Mouse (Mus musculus) adrenal gland, adult (tissue): ENCODE data around the gene Col5a3.

Experiments
- DNase-seq, 2 experiments: peaks; one replicate each; pipeline ENCODE4 v3.0.0; 2022 to 2023; ENCODE audit warnings: low spot score in 1 of 2; ENCODE audit not compliant: inconsistent age in 2 of 2

Gene Col5a3

GRCm38 (mm10) chr9:20749213-20749612, 65.7 kb downstream of the Col5a3 start:
- DNase-seq = no peak

- DNase-seq = no peak
Measured at GRCm38 (mm10) chr9:20748540-20748939, 66.3 kb downstream of the Col5a3 start.

- DNase-seq = no peak
Measured at GRCm38 (mm10) chr9:20747682-20748081, 67.2 kb downstream of the Col5a3 start.

GRCm38 (mm10) chr9:20746017-20746660, 68.7 kb downstream of the Col5a3 start, which contains the start of gene Olfm2:
Olfm2 (minus strand) TSS chr9:20746349.
- DNase-seq = no peak

GRCm38 (mm10) chr9:20745129-20745966, 69.5 kb downstream of the Col5a3 start:
- no peak for DNase-seq

GRCm38 (mm10) chr9:20743946-20744738, 70.7 kb downstream of the Col5a3 start:
- peak; percentile 40 to 68 for DNase-seq

- peak; percentile 80 to 94 for DNase-seq
Measured at GRCm38 (mm10) chr9:20740407-20740806, 74.5 kb downstream of the Col5a3 start.

GRCm38 (mm10) chr9:20738251-20738999, 76.4 kb downstream of the Col5a3 start:
- no peak for DNase-seq

- no peak for DNase-seq
Measured at GRCm38 (mm10) chr9:20737227-20737626, 77.6 kb downstream of the Col5a3 start.

GRCm38 (mm10) chr9:20734692-20735091, 80.2 kb downstream of the Col5a3 start:
- no peak for DNase-seq

GRCm38 (mm10) chr9:20731797-20732196, 83.1 kb downstream of the Col5a3 start:
- DNase-seq = no peak

- no peak for DNase-seq
Measured at GRCm38 (mm10) chr9:20729451-20729850, 85.4 kb downstream of the Col5a3 start.

- DNase-seq = peak; percentile 67 to 82
Measured at GRCm38 (mm10) chr9:20727601-20728113, 87.2 kb downstream of the Col5a3 start.

GRCm38 (mm10) chr9:20726859-20727600, 87.8 kb downstream of the Col5a3 start:
- DNase-seq = peak; percentile 23 to 61

- no peak for DNase-seq
Measured at GRCm38 (mm10) chr9:20726134-20726858, 88.6 kb downstream of the Col5a3 start.

GRCm38 (mm10) chr9:20721582-20721981, 93.3 kb downstream of the Col5a3 start:
- DNase-seq = peak; percentile 33 to 74
